Mouse (Mus musculus) gastrocnemius, postnatal 4 days (tissue): Measurements from ENCODE around the gene Vstm5. TPM values are rescaled to one million over a fixed set of nuclear protein-coding genes. Genes with fewer than 3 reads are reported as not detected.
"Not testable (repeated sequence)": the region's sequence is repeated elsewhere in the genome, so short reads cannot be mapped to it uniquely, and the experiment has no call there.

Experiments
- DNase-seq, 2 experiments: peaks; one replicate each; pipeline ENCODE4 v3.0.0; 2021 to 2022; ENCODE audit warnings: low spot score in 2 of 2, mixed read lengths in 2 of 2
- long read RNA-seq, 2 experiments: library from polyadenylated mRNA; stranded (forward); transcript quantifications; one replicate each; pipeline ENCODE4 v2.0.0; 2021
- total RNA-seq, 2 experiments: library from RNA; stranded (reverse); gene quantifications; 2 replicates each; pipeline ENCODE4 v1.2.3; 2021

Vstm5 gene
- 1 to 10 TPM in 1 of 2 experiments, under 1 TPM in 1; 0.81 to 1.3 TPM for total RNA-seq
- long read RNA-seq, experiment 1, partial matches to known transcripts = 0 of 1 reads
- long read RNA-seq, experiment 1, other reads (novel, unspliced or antisense) = 0 of 1 reads
- long read RNA-seq, experiment 2, partial matches to known transcripts = 0 of 2 reads
- long read RNA-seq, experiment 2, other reads (novel, unspliced or antisense) = 0 of 2 reads

DNA sequence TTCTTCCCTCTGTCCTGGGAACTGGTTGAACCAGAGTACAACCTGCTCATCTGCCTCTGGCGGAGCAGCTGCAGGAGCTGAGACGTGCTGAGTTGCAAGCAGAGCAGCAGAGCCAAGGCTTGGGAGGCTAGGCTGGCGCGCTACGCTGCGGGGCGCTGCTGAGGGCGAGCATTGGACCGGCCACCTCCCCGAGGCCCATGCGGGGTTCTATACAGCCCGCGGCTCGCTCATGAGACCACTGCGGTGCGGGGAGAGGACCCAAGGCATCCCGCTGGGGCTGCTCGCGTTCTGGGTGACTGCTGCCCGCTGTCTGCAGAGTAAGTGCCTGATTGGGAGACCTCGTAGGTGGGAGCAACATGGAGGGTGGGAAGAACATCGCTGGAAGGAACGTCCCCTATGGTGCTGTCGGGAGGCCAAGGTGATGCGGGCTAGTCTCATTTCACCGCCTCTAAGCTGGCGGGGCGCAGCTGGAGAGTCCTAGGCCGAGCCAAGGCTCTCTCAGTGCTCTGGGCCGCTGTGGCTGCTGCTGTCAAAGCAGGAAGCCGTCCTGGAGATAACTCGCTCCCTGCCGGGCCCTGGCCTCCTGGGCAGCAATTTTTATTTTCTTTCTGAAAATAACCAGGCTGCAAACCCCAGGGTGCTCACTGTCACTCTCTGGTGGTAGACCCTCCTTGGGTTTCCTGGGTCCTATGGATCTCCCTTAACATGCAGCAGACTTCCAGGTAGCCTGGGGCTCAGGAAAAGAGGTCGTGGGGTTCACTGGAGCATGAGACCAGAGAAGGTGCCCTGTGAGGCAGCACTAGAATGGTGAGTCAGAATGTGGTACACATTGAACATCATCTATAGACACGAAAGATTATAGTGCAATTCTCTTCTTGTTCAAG, at the start of gene Vstm5:
Gene Vstm5, plus strand, starts transcription at position 4 of the 884 bp plus-strand sequence.
- DNase-seq = peak; percentile 39 to 46

DNA sequence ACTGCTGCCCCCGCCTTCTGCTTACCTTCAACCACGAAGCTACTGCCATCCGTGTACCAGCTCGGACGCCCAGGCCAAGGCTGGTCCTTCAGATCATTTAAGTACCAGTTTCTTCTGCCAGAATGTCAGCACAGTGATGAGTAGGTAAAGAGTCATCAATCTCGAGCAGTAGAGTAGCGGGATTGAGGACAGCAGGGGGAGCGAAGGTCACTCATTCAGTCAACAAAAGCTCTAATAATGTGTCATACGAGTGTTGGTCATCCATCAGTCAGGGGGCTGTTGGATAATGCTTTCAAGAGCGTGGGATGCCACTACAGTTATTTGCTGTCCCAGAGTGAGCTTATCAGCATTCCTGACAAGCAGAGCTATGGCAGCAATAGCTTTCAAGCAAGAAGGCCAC, 44.0 kb upstream of the Vstm5 start:
- DNase-seq = not testable (repeated sequence)

DNA sequence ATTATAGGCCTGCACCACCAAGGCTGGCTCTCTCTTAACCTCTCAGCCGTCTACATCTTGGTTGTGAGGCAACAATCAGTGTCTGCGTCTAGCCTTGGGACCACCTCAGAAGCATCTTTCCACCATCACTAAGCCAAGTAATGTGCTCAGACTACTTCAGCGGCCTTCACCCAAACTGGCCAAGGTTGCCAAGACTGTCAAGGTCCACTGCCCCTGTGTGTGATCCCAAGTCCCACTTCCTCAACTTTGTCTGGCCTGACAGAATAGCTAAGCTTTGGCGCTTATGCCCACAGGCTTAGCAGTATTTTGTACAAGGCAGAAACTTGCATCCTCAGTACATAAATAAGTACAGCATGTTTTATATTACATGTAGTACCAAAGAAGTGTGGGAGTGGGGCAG, 32.2 kb upstream of the Vstm5 start:
- DNase-seq = no peak

DNA sequence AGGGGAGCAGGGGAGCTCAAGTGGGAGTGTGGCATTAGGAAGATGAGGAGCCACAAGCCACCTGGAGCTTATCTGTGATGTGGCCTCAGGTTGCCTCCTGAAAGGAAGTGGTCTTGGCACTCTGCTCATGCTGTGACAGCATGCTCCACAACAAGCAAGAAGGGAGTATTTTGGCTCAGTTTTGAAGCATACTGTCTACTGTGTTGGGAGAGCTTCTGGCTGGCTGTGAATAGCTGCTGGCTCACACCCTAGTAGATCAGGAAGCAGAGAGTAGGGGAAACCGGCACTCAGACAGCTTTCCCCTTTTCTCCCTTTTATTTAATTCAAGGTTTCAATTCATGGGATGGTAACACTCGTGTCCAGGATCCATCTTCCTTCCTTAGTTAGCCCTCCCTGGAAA, 29.5 kb upstream of the Vstm5 start:
- no peak for DNase-seq

DNA sequence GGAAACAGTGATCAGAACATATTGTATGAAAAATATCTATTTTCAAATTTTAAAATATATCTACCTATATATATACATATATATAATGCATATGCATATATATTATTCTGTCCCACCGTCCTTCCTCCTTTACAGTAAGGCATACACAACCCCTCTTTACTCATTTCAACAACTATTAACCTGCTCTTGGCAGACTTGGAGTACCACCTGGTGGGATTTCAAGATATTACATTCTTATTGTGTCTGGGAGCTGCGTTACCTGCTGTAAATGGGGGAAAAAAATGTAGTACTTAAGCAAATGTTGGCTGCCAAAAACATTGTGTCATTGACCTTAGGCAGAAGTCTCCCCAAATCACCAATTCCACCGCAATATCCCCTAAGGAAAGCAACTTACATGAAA, 27.0 kb upstream of the Vstm5 start:
- no peak for DNase-seq

DNA sequence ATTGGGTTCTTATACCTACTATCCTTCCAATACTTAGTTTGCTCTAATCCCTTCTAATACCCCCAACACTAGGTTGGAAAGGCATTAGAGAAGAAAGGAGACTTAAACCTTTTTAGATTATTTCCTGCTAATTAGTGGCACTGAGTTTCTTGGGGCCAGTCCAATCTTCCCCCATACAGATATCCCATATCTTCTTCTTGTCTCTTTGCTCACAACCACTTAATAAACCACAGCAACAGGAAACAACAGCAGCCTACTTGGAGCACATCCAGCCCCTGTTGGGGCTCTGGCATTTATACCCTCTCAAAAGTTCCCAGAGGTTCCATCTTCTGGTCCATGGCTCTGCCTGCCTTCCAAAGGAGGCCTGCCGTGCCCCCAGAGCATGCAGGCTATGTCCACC, 25.1 kb upstream of the Vstm5 start:
- DNase-seq = no peak

DNA sequence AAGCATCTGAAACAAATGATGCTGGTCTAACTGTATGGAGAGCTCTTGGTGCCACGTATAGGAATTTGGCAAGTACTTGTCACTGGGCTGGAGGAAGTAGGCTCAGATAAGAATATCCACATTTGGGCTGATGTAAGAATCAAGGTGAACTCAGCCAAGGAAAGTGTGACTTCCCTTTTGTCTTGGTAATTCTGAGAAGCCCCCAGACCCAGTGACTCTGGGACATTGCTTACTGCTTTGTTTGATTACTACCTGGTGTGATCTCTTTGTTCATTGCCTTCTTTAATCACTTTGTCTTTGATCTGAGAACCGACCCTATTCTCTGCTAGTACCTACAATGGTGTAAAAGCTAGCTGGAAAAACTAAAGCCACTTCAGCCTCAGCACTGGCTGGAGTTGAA, 13.9 kb upstream of the Vstm5 start:
- no peak for DNase-seq

DNA sequence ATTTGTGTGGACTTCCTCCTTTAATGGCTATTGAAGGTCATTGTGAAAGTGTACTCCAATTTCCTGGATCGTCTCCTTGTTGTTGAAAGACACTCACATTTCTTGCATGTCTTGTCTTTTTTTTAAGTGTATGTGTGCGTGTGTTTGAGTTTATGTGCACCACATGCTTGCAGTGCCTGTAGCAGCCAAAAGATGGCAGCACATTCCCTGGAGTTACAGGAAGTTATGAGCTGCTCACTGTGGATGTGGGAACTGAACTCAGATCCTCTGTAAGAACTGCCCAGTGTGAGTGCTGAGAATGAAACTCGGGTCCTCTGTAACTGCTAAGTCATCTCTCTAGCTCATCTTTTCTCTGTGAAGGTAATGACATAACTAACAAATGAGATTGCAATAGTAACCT, 6.4 kb upstream of the Vstm5 start:
- no peak for DNase-seq

DNA sequence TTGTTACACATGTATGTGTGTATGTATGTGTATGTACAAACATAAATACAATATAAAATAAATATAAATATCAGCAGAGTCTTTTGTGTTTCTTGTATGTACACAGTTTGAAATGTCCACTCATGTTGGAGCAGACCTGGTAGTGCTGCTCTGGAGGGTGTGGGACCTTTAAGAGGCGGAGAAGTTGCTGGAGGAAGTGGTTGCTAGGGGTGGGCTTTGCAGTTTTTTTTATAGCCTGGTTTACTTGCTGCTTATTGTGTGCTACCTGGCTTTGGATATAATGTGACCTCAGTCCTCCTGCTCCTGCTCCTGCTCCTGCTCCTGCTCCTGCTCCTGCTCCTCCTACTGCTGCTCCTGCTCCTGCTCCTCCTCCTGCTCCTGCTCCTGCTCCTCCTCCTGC, 5.2 kb upstream of the Vstm5 start:
- DNase-seq = no peak

DNA sequence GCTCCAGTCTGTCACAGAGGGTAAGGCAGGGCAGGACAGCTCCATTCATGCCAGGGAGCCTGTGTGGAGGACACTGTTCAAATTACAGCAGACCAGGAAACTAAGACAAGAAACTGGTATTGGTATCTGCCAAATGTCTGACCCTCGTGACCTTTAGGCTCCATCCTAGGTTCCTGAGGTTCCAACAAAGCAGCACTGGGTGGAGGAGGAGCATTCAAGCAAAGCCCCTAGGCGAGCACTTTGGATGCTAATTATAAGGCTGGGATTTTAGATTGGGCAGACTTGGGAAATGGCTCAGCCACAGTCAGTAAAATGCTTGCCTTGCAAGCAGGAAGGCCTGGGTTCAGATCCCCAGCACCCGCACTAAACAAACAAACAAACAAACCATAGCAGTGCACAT, 2.9 kb upstream of the Vstm5 start:
- no peak for DNase-seq

DNA sequence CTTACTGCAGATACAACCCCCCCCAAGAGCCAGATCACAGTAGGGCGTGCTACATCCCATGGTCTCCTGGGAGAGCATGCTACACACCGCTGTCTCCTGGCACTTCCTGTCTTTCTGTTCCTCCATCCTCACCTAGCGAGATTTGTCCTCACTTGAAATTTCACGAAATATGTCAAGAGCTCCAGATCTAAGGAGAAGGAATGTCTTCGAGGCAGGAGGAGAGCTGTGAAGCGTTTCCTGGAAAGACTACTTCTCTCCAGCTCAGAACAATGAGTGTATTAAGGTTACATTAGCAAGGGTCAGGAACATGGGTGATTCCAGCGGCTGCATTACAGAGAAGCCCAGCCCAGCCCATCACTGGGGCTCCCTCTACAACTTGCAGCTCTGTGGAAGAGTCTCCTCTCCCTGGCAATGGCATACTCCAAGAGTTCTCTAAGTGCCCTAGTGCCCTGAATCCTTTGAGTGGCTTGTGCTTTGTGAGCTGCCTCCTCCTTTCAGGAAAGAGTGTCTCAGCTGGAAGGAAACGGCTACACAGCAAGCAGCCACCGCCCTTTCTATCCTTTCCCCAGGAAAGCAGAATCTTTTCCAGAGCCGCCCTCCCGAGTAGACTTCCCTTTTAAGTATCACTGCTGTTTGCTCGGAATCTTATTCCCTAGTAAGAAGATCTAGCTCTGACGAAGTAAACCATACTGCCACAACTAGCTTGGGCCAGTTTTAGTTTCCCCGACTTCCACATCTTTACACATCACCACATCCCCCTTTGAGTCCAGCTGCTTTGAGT, 1.1 kb upstream of the Vstm5 start:
- no peak for DNase-seq

DNA sequence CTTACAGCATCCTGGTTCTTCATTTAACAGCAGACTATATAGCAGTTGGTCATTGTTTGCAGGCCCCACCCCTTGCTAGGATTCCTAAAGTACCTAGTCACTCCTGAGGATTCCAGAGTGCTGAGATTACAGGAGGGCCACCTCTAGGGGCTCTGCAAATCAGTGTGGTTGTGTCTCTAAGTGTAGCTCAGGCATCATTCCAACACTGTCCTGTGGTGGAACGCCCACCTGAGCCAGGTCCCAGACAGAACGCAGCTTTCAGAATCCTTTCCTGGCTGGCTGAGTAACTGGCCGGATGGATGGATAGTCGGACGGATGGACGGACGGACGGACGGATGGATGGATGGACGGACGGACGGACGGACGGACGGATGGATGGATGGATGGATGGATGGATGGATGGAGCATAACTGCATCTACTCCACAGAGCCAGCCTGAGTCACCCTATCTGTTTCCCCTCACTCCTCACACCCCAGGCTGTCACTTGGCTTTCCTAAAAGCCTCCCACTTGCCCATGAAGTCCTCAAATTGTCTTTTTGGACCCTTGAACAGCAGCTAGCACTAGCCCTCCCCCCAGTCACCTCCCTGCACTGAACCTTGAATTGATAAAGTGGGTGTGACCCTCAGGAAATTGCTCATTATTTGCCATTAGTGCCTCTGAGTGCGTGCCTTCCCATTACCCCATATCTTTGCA, 401 bp upstream of the Vstm5 start:
- DNase-seq = no peak

DNA sequence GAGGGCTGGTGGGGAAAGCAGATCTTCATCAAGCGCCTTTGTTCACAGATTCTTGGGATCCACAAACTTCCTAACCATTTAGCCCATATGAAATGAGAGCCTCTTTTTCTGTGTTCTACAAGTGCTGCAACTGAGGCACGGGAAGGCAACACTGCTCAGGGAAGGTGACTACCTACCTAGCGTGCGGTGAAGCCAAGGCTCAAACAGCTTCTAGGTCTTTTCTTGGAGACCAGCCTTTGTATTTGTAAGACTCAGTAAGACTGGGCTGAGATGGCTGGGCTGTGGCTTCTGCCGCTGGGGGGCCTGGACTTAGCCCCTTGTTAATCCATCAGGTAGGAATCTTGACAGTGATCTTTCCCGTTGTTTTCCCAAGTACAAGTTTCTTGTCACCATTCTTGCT, 1.2 kb downstream of the Vstm5 start:
- DNase-seq = no peak

DNA sequence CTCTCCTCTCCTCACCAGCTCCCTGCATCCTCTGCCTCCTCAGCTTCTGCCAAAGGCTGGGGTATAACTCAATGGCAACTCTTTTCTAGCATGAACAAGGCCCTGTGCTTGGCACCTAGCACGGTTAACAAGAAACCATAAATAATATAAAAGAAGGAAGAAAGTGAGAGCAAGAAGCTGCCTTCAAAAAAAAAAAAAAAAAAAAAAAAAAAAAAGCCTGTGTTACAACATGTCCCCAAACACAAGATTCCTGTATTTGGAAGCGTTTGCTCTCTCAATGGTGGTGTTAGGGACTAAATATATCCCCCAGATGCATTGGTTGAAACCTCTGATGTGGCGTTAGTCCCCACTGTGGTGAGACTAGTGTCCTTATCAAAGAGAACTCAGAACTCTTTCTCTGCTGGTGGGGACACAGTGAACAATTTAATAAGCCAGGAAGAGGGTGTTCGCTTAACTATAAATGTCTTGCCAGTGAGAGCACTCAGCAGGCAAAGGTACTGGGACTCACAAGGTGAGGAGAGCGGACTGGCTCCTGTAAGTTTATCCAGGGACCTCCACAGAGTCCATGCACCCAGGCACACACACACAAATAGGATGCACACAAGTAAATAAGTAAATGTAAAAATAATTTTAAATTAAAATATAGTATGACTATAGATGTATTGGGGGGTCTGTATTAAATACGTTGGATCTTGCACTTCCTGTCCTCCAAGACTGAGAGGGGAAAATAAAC, 2.2 kb downstream of the Vstm5 start:
- DNase-seq = no peak

DNA sequence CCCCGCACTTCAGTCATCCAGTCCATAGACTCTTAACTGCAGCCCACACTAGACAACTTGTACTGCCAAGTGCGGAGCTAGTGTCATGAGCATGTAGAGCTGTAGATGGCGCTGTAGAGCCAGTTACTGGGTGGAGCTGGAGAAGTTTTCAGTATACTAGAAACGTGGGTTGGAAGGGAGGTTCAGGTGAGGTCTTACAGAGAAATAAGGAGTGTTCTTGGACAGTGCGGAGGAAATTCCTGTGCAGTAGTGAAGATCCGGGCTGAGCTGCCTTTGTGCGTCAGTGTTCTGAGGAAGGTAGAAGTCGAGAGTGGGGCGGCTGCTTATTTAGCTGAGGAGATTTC, 2.7 kb downstream of the Vstm5 start:
- peak in 1 of 2 experiments; percentile 43 for DNase-seq

DNA sequence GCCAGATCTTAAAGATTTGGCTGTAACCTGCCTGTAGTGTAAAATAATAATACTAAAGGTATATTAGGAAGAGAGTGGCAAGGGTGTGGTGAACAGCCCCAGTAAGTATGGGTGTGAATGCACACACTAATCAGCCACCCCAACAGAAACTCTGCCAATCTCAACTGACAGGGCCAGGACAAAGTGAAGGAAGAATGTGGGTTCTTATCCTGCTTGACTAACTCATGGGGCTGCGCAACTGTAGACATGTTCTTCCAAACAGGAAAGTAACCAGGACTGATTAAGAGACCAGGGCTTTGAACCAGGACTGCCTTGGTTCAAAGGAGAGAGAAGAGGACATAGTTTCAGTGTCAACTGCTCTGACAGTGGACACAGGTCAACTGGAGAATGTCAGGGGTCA, 3.3 kb downstream of the Vstm5 start:
- no peak for DNase-seq

DNA sequence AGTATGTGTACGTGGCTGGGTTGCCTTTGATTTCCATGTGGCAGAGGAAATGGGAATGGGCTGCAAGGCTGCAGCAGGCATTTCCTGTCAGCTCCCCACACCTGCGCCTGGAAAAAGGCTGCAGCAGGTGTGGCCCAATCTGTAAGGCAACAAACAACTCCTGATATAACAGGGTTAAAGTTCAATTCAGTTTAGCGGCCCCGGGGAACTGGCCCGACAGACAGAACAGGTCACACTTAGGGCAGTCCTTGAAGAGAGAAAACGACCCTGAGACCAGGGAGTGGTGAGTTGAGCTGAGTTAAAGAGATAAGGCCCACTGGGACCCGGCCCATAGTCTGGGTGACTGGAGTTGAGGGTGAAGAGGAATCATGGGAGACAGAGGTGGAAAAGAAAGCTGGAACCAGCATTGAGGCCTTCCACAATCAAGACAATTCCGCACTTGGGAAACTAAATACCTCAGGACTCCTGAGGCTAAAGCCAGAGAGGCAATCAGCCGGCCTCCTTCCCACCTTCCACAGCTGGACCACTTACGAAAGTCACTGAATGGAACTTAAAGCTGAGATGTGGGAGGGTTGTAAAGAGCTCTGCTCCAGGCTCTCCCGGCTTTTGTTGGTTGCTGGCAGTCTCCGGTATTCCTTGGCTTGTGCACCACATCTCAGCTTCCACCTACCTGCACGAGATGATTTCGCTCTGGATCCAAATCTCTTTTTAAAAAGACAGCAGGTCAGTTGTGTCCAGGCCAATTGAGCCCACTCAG, 6.7 kb downstream of the Vstm5 start:
- DNase-seq = no peak

DNA sequence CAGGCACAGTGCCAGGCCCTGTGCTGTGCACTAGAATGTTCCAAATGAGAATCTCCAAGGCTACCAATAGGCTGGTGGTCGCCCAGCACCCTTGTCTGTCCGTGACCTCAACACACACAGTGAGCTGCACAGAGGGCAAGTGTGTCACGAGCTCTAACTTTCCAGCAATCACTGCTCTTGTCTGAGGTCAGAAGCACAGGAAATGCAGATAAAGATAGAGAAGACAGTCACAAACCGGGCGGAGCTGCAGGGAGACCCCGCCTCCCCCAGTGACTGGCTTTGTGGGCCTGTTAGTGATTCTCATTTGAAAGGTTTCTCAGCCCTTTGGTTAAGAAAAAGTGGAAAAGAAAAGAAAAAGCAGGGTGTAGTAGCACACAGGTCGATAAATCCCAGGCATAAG, 11.5 kb downstream of the Vstm5 start:
- no peak for DNase-seq

DNA sequence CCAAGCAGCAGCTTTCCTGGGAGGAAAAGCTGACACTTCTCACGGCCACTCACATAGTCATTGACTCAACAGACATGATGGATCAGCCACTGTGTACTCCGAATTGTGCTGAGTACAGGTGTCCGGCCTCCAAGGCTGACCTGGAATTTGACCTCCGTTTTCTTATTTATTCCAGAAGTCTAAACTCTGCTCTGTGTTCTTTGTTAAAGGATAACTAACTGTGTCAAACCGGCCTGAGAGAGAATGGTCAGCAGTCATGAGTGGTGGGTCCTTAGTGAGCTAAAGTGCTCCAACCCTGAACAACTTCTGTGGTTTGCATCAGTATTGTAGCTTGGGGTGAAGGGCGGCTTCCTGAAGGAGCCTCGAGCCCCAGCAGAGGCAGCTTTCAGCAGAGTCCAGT, 13.4 kb downstream of the Vstm5 start:
- no peak for DNase-seq

DNA sequence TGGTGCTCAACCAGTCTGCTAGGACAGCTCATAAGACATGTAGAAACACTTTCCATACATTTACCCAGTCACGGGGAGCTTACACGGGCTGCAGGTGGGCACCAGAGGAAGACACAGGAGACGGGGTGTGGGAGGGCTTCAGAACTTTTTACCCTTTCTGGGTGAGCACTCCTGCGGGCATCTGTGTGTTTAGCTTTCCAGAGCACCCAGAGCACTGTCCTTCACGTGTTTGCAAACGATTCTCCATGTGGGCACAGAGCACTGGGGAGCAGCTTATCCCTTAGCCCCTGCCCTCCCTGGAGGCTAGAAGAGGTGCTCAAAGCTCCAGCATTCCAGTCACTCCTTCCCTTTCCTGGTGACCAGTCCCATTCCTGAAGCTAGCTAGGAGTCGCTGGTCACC, 15.7 kb downstream of the Vstm5 start:
- no peak for DNase-seq
